Mouse (Mus musculus) cerebellum, adult 11 months (tissue): ENCODE measurements around the gene Tnk1.
A peak's percentile ranks its signal among the peaks of the same experiment; 100 is the strongest.

ENCODE experiments used
- DNase-seq: peaks from one replicate; pipeline ENCODE4 v3.0.0; 2022

Gene Tnk1

GRCm38 (mm10) chr11:69837604-69837951, 21.0 kb downstream of the Tnk1 start, which contains the start of gene Nlgn2:
Nlgn2 (minus strand) TSS chr11:69837784.
- no peak for DNase-seq

- peak; percentile 69 for DNase-seq
Measured at GRCm38 (mm10) chr11:69836703-69837576, 21.6 kb downstream of the Tnk1 start.

GRCm38 (mm10) chr11:69835966-69836335, 22.6 kb downstream of the Tnk1 start:
- DNase-seq, result no peak

GRCm38 (mm10) chr11:69835326-69835965, 23.1 kb downstream of the Tnk1 start:
- no peak for DNase-seq

- no peak for DNase-seq
Measured at GRCm38 (mm10) chr11:69834001-69834549, 24.5 kb downstream of the Tnk1 start.

- DNase-seq, result no peak
Measured at GRCm38 (mm10) chr11:69833554-69833953, 25.0 kb downstream of the Tnk1 start.

- no peak for DNase-seq
Measured at GRCm38 (mm10) chr11:69828832-69829231, 29.7 kb downstream of the Tnk1 start.

- no peak for DNase-seq
Measured at GRCm38 (mm10) chr11:69823456-69823855, 35.1 kb downstream of the Tnk1 start.

- DNase-seq, result no peak
Measured at GRCm38 (mm10) chr11:69822080-69822479, 36.5 kb downstream of the Tnk1 start, which contains the start of gene Spem1. Spem1 (minus strand) TSS chr11:69822180.

- no peak for DNase-seq
Measured at GRCm38 (mm10) chr11:69818871-69819270, 39.7 kb downstream of the Tnk1 start.

GRCm38 (mm10) chr11:69818365-69818764, 40.2 kb downstream of the Tnk1 start, which contains the start of gene Spem2:
Spem2 (minus strand) TSS chr11:69818465.
- no peak for DNase-seq

GRCm38 (mm10) chr11:69816520-69816919, 42.0 kb downstream of the Tnk1 start:
- DNase-seq, result no peak

GRCm38 (mm10) chr11:69815155-69815554, 43.4 kb downstream of the Tnk1 start, which contains the start of gene Gm39566:
Gm39566 (minus strand) TSS chr11:69815298.
- no peak for DNase-seq

GRCm38 (mm10) chr11:69810280-69810679, 48.2 kb downstream of the Tnk1 start:
- no peak for DNase-seq

GRCm38 (mm10) chr11:69807641-69808040, 50.9 kb downstream of the Tnk1 start:
- no peak for DNase-seq

GRCm38 (mm10) chr11:69806378-69806777, 52.2 kb downstream of the Tnk1 start:
- DNase-seq, result no peak

- DNase-seq, result no peak
Measured at GRCm38 (mm10) chr11:69804972-69805909, 53.3 kb downstream of the Tnk1 start, which contains the start of gene Tmem102. Tmem102 (minus strand) TSS chr11:69805624.

- no peak for DNase-seq
Measured at GRCm38 (mm10) chr11:69804652-69804940, 53.9 kb downstream of the Tnk1 start.

- no peak for DNase-seq
Measured at GRCm38 (mm10) chr11:69803786-69804651, 54.5 kb downstream of the Tnk1 start.

- no peak for DNase-seq
Measured at GRCm38 (mm10) chr11:69803328-69803727, 55.2 kb downstream of the Tnk1 start.

- no peak for DNase-seq
Measured at GRCm38 (mm10) chr11:69802648-69803105, 55.9 kb downstream of the Tnk1 start.
